Mouse (Mus musculus): ENCODE measurements at regions not wholly inside any gene's neighbourhood (a gene's known extent, or its start where the extent isn't known, plus 50 kb on each side); places are given as distances from the start of the nearest gene placed in this dataset.

GRCm38 (mm10) chr14:105500966-105501741 is 242.8 kb downstream of the Ndfip2 start:
- peaks cover 32% of the 10 kb centered on the region for H3K4me1 ChIP-seq (ENCODE audit: control insufficient read depth, insufficient read depth, low read length)
- no peak for ATAC-seq (ENCODE audit: low FRiP score, low read depth)
- H3K36me3 ChIP-seq (ENCODE audit: control insufficient read depth, insufficient read depth, low read length): no peaks in the 10 kb centered on the region
- H3K4me3 ChIP-seq (replicated peaks; ENCODE audit: low read length): peak overlapping the region; percentile 8; the same call in 1 of the 2 replicates
- WGBS: 13% methylated on average over 21 of the region's 21 CpGs
- H3K27me3 ChIP-seq (ENCODE audit: control insufficient read depth, insufficient read depth, low read length): peaks cover 10% of the 10 kb centered on the region; the same call in 1 of the 2 replicates
- H3K27ac ChIP-seq (replicated peaks; ENCODE audit: low read depth, low read length): no peak overlapping the region
- H3K9ac ChIP-seq (ENCODE audit: low read depth, low read length, severe bottlenecking): no peak overlapping the region
- no peak for TF ChIP-seq POLR2A (IDR thresholded peaks at IDR 0.05; ENCODE audit: borderline replicate concordance, extremely low read depth, insufficient read depth, insufficient read length)
- peak overlapping the region; percentile 32 for H3K4me2 ChIP-seq (replicated peaks; ENCODE audit: low read depth, low read length, severe bottlenecking)
- H3K9me3 ChIP-seq (ENCODE audit: control insufficient read depth, low read length): no peaks in the 10 kb centered on the region
- no peak for DNase-seq (ENCODE audit: low spot score)

DNA sequence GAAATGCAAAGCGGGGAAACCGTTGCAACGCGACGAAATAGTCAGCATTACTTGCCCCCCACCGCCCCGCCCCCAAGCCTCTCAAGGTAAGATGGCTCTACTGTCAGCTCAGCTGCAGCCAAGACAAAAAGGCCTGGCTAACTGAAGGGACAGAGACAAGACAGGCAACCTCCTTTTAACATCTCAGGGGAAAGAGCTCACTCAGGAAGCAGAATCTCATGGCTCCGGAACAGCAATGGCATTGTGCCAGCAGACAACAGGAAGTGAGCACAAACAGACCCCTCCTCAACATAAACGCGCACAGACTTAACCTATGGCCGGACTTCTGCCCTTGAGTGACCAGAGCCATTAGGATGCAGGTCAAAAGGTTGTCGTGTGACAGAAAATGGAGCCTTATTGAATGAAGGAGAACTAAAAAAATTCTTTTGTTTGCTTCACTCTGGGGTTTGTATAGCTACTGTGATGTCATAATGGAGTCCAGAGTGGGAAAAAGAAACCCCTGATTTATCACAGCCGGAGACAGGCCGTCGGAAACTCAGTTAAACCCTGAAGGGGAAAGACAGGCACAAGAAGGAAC is 241.0 kb downstream of the Ndfip2 start:
- TF ChIP-seq POLR2A (IDR thresholded peaks at IDR 0.05; ENCODE audit: borderline replicate concordance, extremely low read depth, insufficient read depth, insufficient read length): no peak
- Histone ChIP-seq H3K36me3 (ENCODE audit: control insufficient read depth, insufficient read depth, low read length) (no peaks in the 10 kb centered on the region), H3K4me1 (ENCODE audit: control insufficient read depth, insufficient read depth, low read length) (peaks cover 27% of the 10 kb centered on the region), H3K9ac (ENCODE audit: low read depth, low read length, severe bottlenecking) (no peak overlapping the region), H3K4me2 (replicated peaks; ENCODE audit: low read depth, low read length, severe bottlenecking) (no peak overlapping the region), H3K9me3 (ENCODE audit: control insufficient read depth, low read length) (no peaks in the 10 kb centered on the region), H3K27me3 (ENCODE audit: control insufficient read depth, insufficient read depth, low read length) (peaks cover 10% of the 10 kb centered on the region; the same call in 1 of the 2 replicates), H3K4me3 (replicated peaks; ENCODE audit: low read length) (no peak overlapping the region), H3K27ac (replicated peaks; ENCODE audit: low read depth, low read length) (no peak overlapping the region)
- no peak for ATAC-seq (ENCODE audit: low FRiP score, low read depth)
- 35% methylated on average over 15 of the region's 15 CpGs for WGBS
- no peak for DNase-seq (ENCODE audit: low spot score)

GRCm38 (mm10) chr14:105498155-105498906 is 240.0 kb downstream of the Ndfip2 start:
- H3K27me3 ChIP-seq (ENCODE audit: control insufficient read depth, insufficient read depth, low read length): peaks cover 10% of the 10 kb centered on the region; the same call in 1 of the 2 replicates
- H3K27ac ChIP-seq (replicated peaks; ENCODE audit: low read depth, low read length): no peak overlapping the region
- H3K9me3 ChIP-seq (ENCODE audit: control insufficient read depth, low read length): no peaks in the 10 kb centered on the region
- H3K4me1 ChIP-seq (ENCODE audit: control insufficient read depth, insufficient read depth, low read length): peaks cover 27% of the 10 kb centered on the region
- WGBS: 44% methylated on average over 10 of the region's 10 CpGs
- ATAC-seq (ENCODE audit: low FRiP score, low read depth) (no peak; the same call in 1 of the 2 replicates), DNase-seq (ENCODE audit: low spot score) (no peak)
- H3K36me3 ChIP-seq (ENCODE audit: control insufficient read depth, insufficient read depth, low read length): no peaks in the 10 kb centered on the region
- no peak for TF ChIP-seq POLR2A (IDR thresholded peaks at IDR 0.05; ENCODE audit: borderline replicate concordance, extremely low read depth, insufficient read depth, insufficient read length)
- no peak overlapping the region for H3K4me2 ChIP-seq (replicated peaks; ENCODE audit: low read depth, low read length, severe bottlenecking)
- no peak overlapping the region for H3K4me3 ChIP-seq (replicated peaks; ENCODE audit: low read length)
- no peak overlapping the region for H3K9ac ChIP-seq (ENCODE audit: low read depth, low read length, severe bottlenecking)

GRCm38 (mm10) chr14:105495161-105495560 is 236.8 kb downstream of the Ndfip2 start:
- Histone ChIP-seq H3K36me3 (ENCODE audit: control insufficient read depth, insufficient read depth, low read length) (no peaks in the 10 kb centered on the region), H3K9ac (ENCODE audit: low read depth, low read length, severe bottlenecking) (no peak overlapping the region), H3K27me3 (ENCODE audit: control insufficient read depth, insufficient read depth, low read length) (no peaks in the 10 kb centered on the region), H3K4me1 (ENCODE audit: control insufficient read depth, insufficient read depth, low read length) (peaks cover 9% of the 10 kb centered on the region), H3K9me3 (ENCODE audit: control insufficient read depth, low read length) (no peaks in the 10 kb centered on the region), H3K27ac (replicated peaks; ENCODE audit: low read depth, low read length) (no peak overlapping the region), H3K4me3 (replicated peaks; ENCODE audit: low read length) (no peak overlapping the region), H3K4me2 (replicated peaks; ENCODE audit: low read depth, low read length, severe bottlenecking) (no peak overlapping the region)
- no peak for TF ChIP-seq POLR2A (IDR thresholded peaks at IDR 0.05; ENCODE audit: borderline replicate concordance, extremely low read depth, insufficient read depth, insufficient read length)
- DNase-seq (ENCODE audit: low spot score): peak; percentile 60
- WGBS: 14% methylated on average over 2 of the region's 2 CpGs
- ATAC-seq (ENCODE audit: low FRiP score, low read depth): peak; percentile 64

GRCm38 (mm10) chr14:105494415-105494814 is 236.0 kb downstream of the Ndfip2 start:
- TF ChIP-seq POLR2A (IDR thresholded peaks at IDR 0.05; ENCODE audit: borderline replicate concordance, extremely low read depth, insufficient read depth, insufficient read length): no peak
- Histone ChIP-seq H3K36me3 (ENCODE audit: control insufficient read depth, insufficient read depth, low read length) (no peaks in the 10 kb centered on the region), H3K27me3 (ENCODE audit: control insufficient read depth, insufficient read depth, low read length) (no peaks in the 10 kb centered on the region), H3K4me1 (ENCODE audit: control insufficient read depth, insufficient read depth, low read length) (peaks cover 5% of the 10 kb centered on the region), H3K27ac (replicated peaks; ENCODE audit: low read depth, low read length) (no peak overlapping the region), H3K4me3 (replicated peaks; ENCODE audit: low read length) (no peak overlapping the region), H3K9ac (ENCODE audit: low read depth, low read length, severe bottlenecking) (no peak overlapping the region), H3K4me2 (replicated peaks; ENCODE audit: low read depth, low read length, severe bottlenecking) (no peak overlapping the region), H3K9me3 (ENCODE audit: control insufficient read depth, low read length) (no peaks in the 10 kb centered on the region)
- WGBS: 89% methylated on average over 3 of the region's 3 CpGs
- no peak for ATAC-seq (ENCODE audit: low FRiP score, low read depth)
- no peak for DNase-seq (ENCODE audit: low spot score)
